Mouse (Mus musculus): ENCODE measurements around the gene Uba52. TPM values are rescaled to one million over a fixed set of nuclear protein-coding genes. Genes with fewer than 3 reads are reported as not detected.

Uba52 gene
- polyA plus RNA-seq, 1 experiment from 2014 or later: 1,265 TPM

GRCm38 (mm10) chr8:70490061-70490879 is 20.3 kb downstream of the Uba52 start:
- no peak overlapping the region for H3K27ac ChIP-seq
- DNase-seq (ENCODE audit: low spot score) (no peak), ATAC-seq (replicated peaks; ENCODE audit: low FRiP score, low read depth) (no peak)
- WGBS: 20% methylated on average over 10 of the region's 10 CpGs
- H3K9me3 ChIP-seq (replicated peaks; ENCODE audit: low read length): no peaks in the 10 kb centered on the region
- H3K9ac ChIP-seq (ENCODE audit: low read depth, low read length): no peak overlapping the region
- H3K4me1 ChIP-seq (replicated peaks; ENCODE audit: insufficient read depth, low read length): peaks cover 32% of the 10 kb centered on the region
- H3K4me2 ChIP-seq (ENCODE audit: low read length): no peak overlapping the region
- H3K27me3 ChIP-seq (ENCODE audit: insufficient read depth, low read length): peaks cover 87% of the 10 kb centered on the region
- H3K36me3 ChIP-seq (ENCODE audit: insufficient read depth, low read length): no peaks in the 10 kb centered on the region
- H3K4me3 ChIP-seq (replicated peaks; ENCODE audit: low read depth, low read length): no peak overlapping the region
- TF ChIP-seq CTCF (IDR thresholded peaks at IDR 0.05; ENCODE audit: low read depth): no peak

GRCm38 (mm10) chr8:70489576-70489975 is 21.0 kb downstream of the Uba52 start:
- H3K36me3 ChIP-seq (ENCODE audit: insufficient read depth, low read length): no peaks in the 10 kb centered on the region
- no peak overlapping the region for H3K9ac ChIP-seq (ENCODE audit: low read depth, low read length)
- no peaks in the 10 kb centered on the region for H3K9me3 ChIP-seq (replicated peaks; ENCODE audit: low read length)
- ATAC-seq (replicated peaks; ENCODE audit: low FRiP score, low read depth) (no peak), DNase-seq (ENCODE audit: low spot score) (no peak)
- H3K27ac ChIP-seq: no peak overlapping the region
- under 1% methylated on average over 23 of the region's 41 CpGs for WGBS
- H3K4me2 ChIP-seq (ENCODE audit: low read length): peak overlapping the region; percentile 61
- H3K27me3 ChIP-seq (ENCODE audit: insufficient read depth, low read length): peaks cover 80% of the 10 kb centered on the region
- H3K4me3 ChIP-seq (replicated peaks; ENCODE audit: low read depth, low read length): peak overlapping the region; percentile 26
- no peak for TF ChIP-seq CTCF (IDR thresholded peaks at IDR 0.05; ENCODE audit: low read depth)
- H3K4me1 ChIP-seq (replicated peaks; ENCODE audit: insufficient read depth, low read length): peaks cover 32% of the 10 kb centered on the region

DNA sequence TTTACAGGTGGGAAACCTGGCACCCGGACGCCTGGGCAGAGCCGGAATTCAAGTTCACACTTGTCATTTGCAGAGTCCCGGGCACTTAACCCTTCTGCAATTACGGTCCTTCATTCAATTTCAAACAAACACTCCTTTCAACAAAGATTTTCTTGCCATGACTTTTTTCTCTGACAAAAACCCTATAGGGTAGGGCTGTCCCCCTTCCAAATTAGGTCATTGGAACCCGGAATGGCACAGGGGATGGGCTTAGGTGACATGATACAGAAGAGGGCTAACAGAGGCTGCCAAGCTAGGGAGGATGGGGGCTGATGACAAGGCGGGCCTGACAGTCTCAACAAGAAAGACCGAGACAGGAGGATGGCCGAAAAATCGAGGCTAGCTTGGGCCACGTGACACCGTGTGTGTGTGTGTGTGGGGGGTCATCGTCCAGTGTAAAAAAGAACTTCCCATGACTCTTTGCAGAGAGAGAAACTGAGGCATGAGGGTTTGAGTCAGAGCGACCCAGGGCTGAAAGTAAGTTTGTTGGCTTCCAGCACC is 21.6 kb downstream of the Uba52 start:
- H3K27me3 ChIP-seq (ENCODE audit: insufficient read depth, low read length): peaks cover 74% of the 10 kb centered on the region
- DNase-seq (ENCODE audit: low spot score) (no peak), ATAC-seq (replicated peaks; ENCODE audit: low FRiP score, low read depth) (no peak)
- no peak overlapping the region for H3K27ac ChIP-seq
- H3K4me1 ChIP-seq (replicated peaks; ENCODE audit: insufficient read depth, low read length): peaks cover 32% of the 10 kb centered on the region
- WGBS: 4% methylated on average over 14 of the region's 14 CpGs
- H3K4me2 ChIP-seq (ENCODE audit: low read length): peak overlapping the region; percentile 61
- H3K9ac ChIP-seq (ENCODE audit: low read depth, low read length): no peak overlapping the region
- H3K9me3 ChIP-seq (replicated peaks; ENCODE audit: low read length): no peaks in the 10 kb centered on the region
- no peak for TF ChIP-seq CTCF (IDR thresholded peaks at IDR 0.05; ENCODE audit: low read depth)
- H3K36me3 ChIP-seq (ENCODE audit: insufficient read depth, low read length): no peaks in the 10 kb centered on the region
- peak overlapping the region; percentile 26 for H3K4me3 ChIP-seq (replicated peaks; ENCODE audit: low read depth, low read length)

- Histone ChIP-seq H3K9ac (ENCODE audit: low read depth, low read length) (peak overlapping the region; percentile 40; the same call in 1 of the 2 replicates), H3K4me1 (replicated peaks; ENCODE audit: insufficient read depth, low read length) (peaks cover 28% of the 10 kb centered on the region), H3K36me3 (ENCODE audit: insufficient read depth, low read length) (no peaks in the 10 kb centered on the region), H3K27ac (no peak overlapping the region), H3K9me3 (replicated peaks; ENCODE audit: low read length) (no peaks in the 10 kb centered on the region), H3K4me3 (replicated peaks; ENCODE audit: low read depth, low read length) (peak overlapping the region; percentile 21; the same call in 1 of the 2 replicates), H3K4me2 (ENCODE audit: low read length) (peak overlapping the region; percentile 61), H3K27me3 (ENCODE audit: insufficient read depth, low read length) (peaks cover 66% of the 10 kb centered on the region)
- peak; percentile 26; the same call in 1 of the 2 replicates for ATAC-seq (replicated peaks; ENCODE audit: low FRiP score, low read depth)
- no peak for TF ChIP-seq CTCF (IDR thresholded peaks at IDR 0.05; ENCODE audit: low read depth)
- 5% methylated on average over 55 of the region's 55 CpGs for WGBS
- no peak for DNase-seq (ENCODE audit: low spot score)
Measured at GRCm38 (mm10) chr8:70487993-70488796, 22.4 kb downstream of the Uba52 start.

DNA sequence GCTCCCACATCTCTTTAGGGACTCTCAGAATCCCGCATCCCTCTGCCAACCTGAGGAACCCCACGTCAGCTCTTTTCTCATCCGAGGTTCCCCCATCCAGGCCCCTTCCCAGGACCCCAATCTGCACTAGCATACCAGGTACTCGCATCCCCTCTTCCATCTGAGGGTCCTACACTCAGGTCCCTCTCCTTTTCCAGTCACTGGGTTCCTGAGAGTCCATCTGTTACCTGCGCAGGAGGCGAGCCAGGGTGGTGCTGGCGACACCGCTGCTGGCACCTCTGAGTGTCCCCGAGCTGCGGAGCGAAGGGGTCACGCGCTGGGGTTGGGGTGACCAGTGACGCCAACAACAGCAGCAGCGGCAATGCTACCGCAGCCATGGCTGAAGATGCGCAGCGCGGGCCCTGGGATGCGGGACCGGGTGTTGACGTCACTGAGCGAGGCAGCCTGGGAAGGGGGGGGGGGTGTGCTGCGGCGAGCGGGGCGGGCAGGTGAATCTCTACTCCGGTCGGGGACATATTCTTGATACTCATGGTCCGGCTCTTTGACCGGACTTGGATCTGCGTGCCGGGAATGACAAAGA is 23.6 kb downstream of the Uba52 start, which contains the start of gene Tmem59l:
Tmem59l (minus strand) TSS at position 418 of the 580 bp plus-strand sequence.
- no peak for TF ChIP-seq CTCF (IDR thresholded peaks at IDR 0.05; ENCODE audit: low read depth)
- Histone ChIP-seq H3K36me3 (ENCODE audit: insufficient read depth, low read length) (no peaks in the 10 kb centered on the region), H3K4me3 (replicated peaks; ENCODE audit: low read depth, low read length) (peak within 1 kb of the TSS; percentile 21; the same call in 1 of the 2 replicates), H3K4me1 (replicated peaks; ENCODE audit: insufficient read depth, low read length) (peaks cover 24% of the 10 kb centered on the region), H3K27ac (no peak within 1 kb of the TSS), H3K9ac (ENCODE audit: low read depth, low read length) (peak within 1 kb of the TSS; percentile 40; the same call in 1 of the 2 replicates), H3K27me3 (ENCODE audit: insufficient read depth, low read length) (peaks cover 55% of the 10 kb centered on the region), H3K9me3 (replicated peaks; ENCODE audit: low read length) (no peaks in the 10 kb centered on the region), H3K4me2 (ENCODE audit: low read length) (peak within 1 kb of the TSS; percentile 61)
- WGBS: 9% methylated on average over 33 of the region's 33 CpGs
- ATAC-seq (replicated peaks; ENCODE audit: low FRiP score, low read depth) (no peak), DNase-seq (ENCODE audit: low spot score) (no peak)
